Mouse (Mus musculus): ENCODE measurements around the gene Vamp2.

- TF ChIP-seq CTCF (IDR thresholded peaks at IDR 0.05; ENCODE audit: low read depth, low read length) (no peak), POLR2AphosphoS5 (IDR thresholded peaks at IDR 0.05; ENCODE audit: insufficient replicate concordance, low read depth, low read length) (no peak), TAL1 (conservative IDR thresholded peaks at IDR 0.05; ENCODE audit: low read depth, low read length) (no peak), GATA1 (IDR thresholded peaks at IDR 0.05; ENCODE audit: borderline replicate concordance, low read length) (no peak)
Measured at GRCm38 (mm10) chr11:69091566-69092385, 3.5 kb downstream of the Vamp2 start.

Data from G1E (cell line).